Mouse (Mus musculus): ENCODE results near the gene Prc1. TPM values are rescaled to one million over a fixed set of nuclear protein-coding genes. Genes with fewer than 3 reads are reported as not detected.

Gene Prc1
- 188 and 229 TPM in 2 replicates for total RNA-seq (2014; fragmentation: Nextera tagmentation)
- total RNA-seq (2017) = 158 and 161 TPM in 2 replicates
- polyA plus RNA-seq (2012) = 13.4 and 14.6 TPM in 2 replicates

- H3K9me3 ChIP-seq (replicated peaks) = no peaks in the 10 kb centered on the region
- H3K27me3 ChIP-seq (ENCODE audit: insufficient read depth, low read length) = no peaks in the 10 kb centered on the region
- DNase-seq (ENCODE audit: low spot score) (peak; percentile 98), ATAC-seq (ENCODE audit: extremely low read depth, insufficient number of reproducible peaks, low FRiP score, poor library complexity, severe bottlenecking) (peak; percentile 96)
- peaks cover 52% of the 10 kb centered on the region for H3K36me3 ChIP-seq (replicated peaks)
- peak within 1 kb of the TSS; percentile 90 for H3K4me3 ChIP-seq (ENCODE audit: low read depth, low read length)
- peaks cover 24% of the 10 kb centered on the region for H3K4me1 ChIP-seq (ENCODE audit: insufficient read depth, low read depth, low read length)
- TF ChIP-seq GATA2 (IDR thresholded peaks at IDR 0.05; ENCODE audit: borderline replicate concordance, low read depth, low read length) (no peak), GATA1 (IDR thresholded peaks at IDR 0.05; ENCODE audit: borderline replicate concordance, low read length) (no peak), TAL1 (conservative IDR thresholded peaks at IDR 0.05; ENCODE audit: low read depth, low read length) (no peak), POLR2AphosphoS5 (IDR thresholded peaks at IDR 0.05; ENCODE audit: insufficient replicate concordance, low read depth, low read length) (no peak), CTCF (IDR thresholded peaks at IDR 0.05; ENCODE audit: low read depth, low read length) (no peak)
These were observed at the start of gene Prc1 for GRCm38 (mm10) chr7:80294062-80294763. Gene Prc1 (plus strand): TSS chr7:80294450.

GRCm38 (mm10) chr7:80244851-80245250 is 49.4 kb upstream of the Prc1 start:
- no peak for TF ChIP-seq POLR2AphosphoS5 (IDR thresholded peaks at IDR 0.05; ENCODE audit: insufficient replicate concordance, low read depth, low read length)
- no peak for TF ChIP-seq GATA1 (IDR thresholded peaks at IDR 0.05; ENCODE audit: borderline replicate concordance, low read length)
- no peak for TF ChIP-seq TAL1 (conservative IDR thresholded peaks at IDR 0.05; ENCODE audit: low read depth, low read length)
- TF ChIP-seq CTCF (IDR thresholded peaks at IDR 0.05; ENCODE audit: low read depth, low read length) = no peak
- TF ChIP-seq GATA2 (IDR thresholded peaks at IDR 0.05; ENCODE audit: borderline replicate concordance, low read depth, low read length) = no peak
- Histone ChIP-seq H3K36me3 (replicated peaks) (peaks cover 26% of the 10 kb centered on the region), H3K27me3 (ENCODE audit: insufficient read depth, low read length) (no peaks in the 10 kb centered on the region; the same call in 1 of the 2 replicates), H3K4me1 (ENCODE audit: insufficient read depth, low read depth, low read length) (peaks cover 8% of the 10 kb centered on the region), H3K9me3 (replicated peaks) (peaks cover 4% of the 10 kb centered on the region), H3K4me3 (ENCODE audit: low read depth, low read length) (no peak overlapping the region)
- ATAC-seq (ENCODE audit: extremely low read depth, insufficient number of reproducible peaks, low FRiP score, poor library complexity, severe bottlenecking) = no peak
- no peak for DNase-seq (ENCODE audit: low spot score)

- H3K4me1 ChIP-seq (ENCODE audit: insufficient read depth, low read depth, low read length) = peaks cover 16% of the 10 kb centered on the region
- H3K4me3 ChIP-seq (ENCODE audit: low read depth, low read length) = peak within 1 kb of the TSS; percentile 78
- H3K9me3 ChIP-seq (replicated peaks) = peaks cover 4% of the 10 kb centered on the region
- TF ChIP-seq CTCF (IDR thresholded peaks at IDR 0.05; ENCODE audit: low read depth, low read length) = no peak
- no peak for TF ChIP-seq TAL1 (conservative IDR thresholded peaks at IDR 0.05; ENCODE audit: low read depth, low read length)
- no peak for TF ChIP-seq GATA2 (IDR thresholded peaks at IDR 0.05; ENCODE audit: borderline replicate concordance, low read depth, low read length)
- no peak for TF ChIP-seq POLR2AphosphoS5 (IDR thresholded peaks at IDR 0.05; ENCODE audit: insufficient replicate concordance, low read depth, low read length)
- TF ChIP-seq GATA1 (IDR thresholded peaks at IDR 0.05; ENCODE audit: borderline replicate concordance, low read length) = no peak
- H3K36me3 ChIP-seq (replicated peaks) = peaks cover 13% of the 10 kb centered on the region
- no peaks in the 10 kb centered on the region; the same call in 1 of the 2 replicates for H3K27me3 ChIP-seq (ENCODE audit: insufficient read depth, low read length)
- peak; percentile 98 for ATAC-seq (ENCODE audit: extremely low read depth, insufficient number of reproducible peaks, low FRiP score, poor library complexity, severe bottlenecking)
- peak; percentile 84 for DNase-seq (ENCODE audit: low spot score)
These were observed 48.0 kb upstream of the Prc1 start, which contains the start of gene Ttll13 for GRCm38 (mm10) chr7:80246148-80246721. Gene Ttll13 (plus strand): TSS chr7:80246376.

- peaks cover 4% of the 10 kb centered on the region for H3K9me3 ChIP-seq (replicated peaks)
- H3K36me3 ChIP-seq (replicated peaks) = peaks cover 7% of the 10 kb centered on the region
- no peak overlapping the region; the same call in 1 of the 2 replicates for H3K4me3 ChIP-seq (ENCODE audit: low read depth, low read length)
- no peaks in the 10 kb centered on the region; the same call in 1 of the 2 replicates for H3K27me3 ChIP-seq (ENCODE audit: insufficient read depth, low read length)
- DNase-seq (ENCODE audit: low spot score) (no peak), ATAC-seq (ENCODE audit: extremely low read depth, insufficient number of reproducible peaks, low FRiP score, poor library complexity, severe bottlenecking) (no peak)
- TF ChIP-seq TAL1 (conservative IDR thresholded peaks at IDR 0.05; ENCODE audit: low read depth, low read length) = no peak
- peaks cover 18% of the 10 kb centered on the region for H3K4me1 ChIP-seq (ENCODE audit: insufficient read depth, low read depth, low read length)
These were observed 47.4 kb upstream of the Prc1 start for GRCm38 (mm10) chr7:80246859-80247258.

GRCm38 (mm10) chr7:80252437-80252836 is 41.8 kb upstream of the Prc1 start:
- H3K27me3 ChIP-seq (ENCODE audit: insufficient read depth, low read length) = peaks cover 4% of the 10 kb centered on the region; the same call in 1 of the 2 replicates
- H3K9me3 ChIP-seq (replicated peaks) = no peaks in the 10 kb centered on the region
- H3K36me3 ChIP-seq (replicated peaks) = no peaks in the 10 kb centered on the region
- TF ChIP-seq POLR2AphosphoS5 (IDR thresholded peaks at IDR 0.05; ENCODE audit: insufficient replicate concordance, low read depth, low read length) = no peak
- TF ChIP-seq GATA1 (IDR thresholded peaks at IDR 0.05; ENCODE audit: borderline replicate concordance, low read length) = no peak
- TF ChIP-seq GATA2 (IDR thresholded peaks at IDR 0.05; ENCODE audit: borderline replicate concordance, low read depth, low read length) = no peak
- no peak for TF ChIP-seq TAL1 (conservative IDR thresholded peaks at IDR 0.05; ENCODE audit: low read depth, low read length)
- TF ChIP-seq CTCF (IDR thresholded peaks at IDR 0.05; ENCODE audit: low read depth, low read length) = no peak
- peaks cover 30% of the 10 kb centered on the region for H3K4me1 ChIP-seq (ENCODE audit: insufficient read depth, low read depth, low read length)
- H3K4me3 ChIP-seq (ENCODE audit: low read depth, low read length) = no peak overlapping the region
- DNase-seq (ENCODE audit: low spot score) (no peak), ATAC-seq (ENCODE audit: extremely low read depth, insufficient number of reproducible peaks, low FRiP score, poor library complexity, severe bottlenecking) (no peak)

- Histone ChIP-seq H3K4me1 (ENCODE audit: insufficient read depth, low read depth, low read length) (peaks cover 32% of the 10 kb centered on the region), H3K4me3 (ENCODE audit: low read depth, low read length) (no peak overlapping the region), H3K9me3 (replicated peaks) (no peaks in the 10 kb centered on the region), H3K36me3 (replicated peaks) (no peaks in the 10 kb centered on the region), H3K27me3 (ENCODE audit: insufficient read depth, low read length) (peaks cover 4% of the 10 kb centered on the region; the same call in 1 of the 2 replicates)
- TF ChIP-seq GATA1 (IDR thresholded peaks at IDR 0.05; ENCODE audit: borderline replicate concordance, low read length) (no peak), CTCF (IDR thresholded peaks at IDR 0.05; ENCODE audit: low read depth, low read length) (no peak), GATA2 (IDR thresholded peaks at IDR 0.05; ENCODE audit: borderline replicate concordance, low read depth, low read length) (no peak), POLR2AphosphoS5 (IDR thresholded peaks at IDR 0.05; ENCODE audit: insufficient replicate concordance, low read depth, low read length) (no peak), TAL1 (conservative IDR thresholded peaks at IDR 0.05; ENCODE audit: low read depth, low read length) (no peak)
- DNase-seq (ENCODE audit: low spot score) = no peak
- ATAC-seq (ENCODE audit: extremely low read depth, insufficient number of reproducible peaks, low FRiP score, poor library complexity, severe bottlenecking) = no peak
These were observed 41.4 kb upstream of the Prc1 start for GRCm38 (mm10) chr7:80252886-80253285.

Data from G1E (cell line).